Comparison of ENCODE assay signal across 8 mouse cellular contexts in genomic region chr2:157077641-157078058, GRCm38 (mm10). TPM values are rescaled to one million over a fixed set of nuclear protein-coding genes. Genes with fewer than 3 reads are reported as not detected.
A peak's percentile ranks its signal among the peaks of the same experiment; 100 is the strongest.
DNase-seq lines count a peak whose midpoint lies in the region; ATAC-seq and TF ChIP-seq lines count a peak whose summit lies in the region.

No protein-coding gene starts in this region.

- peak overlapping the region; percentile 70 for H3K27ac ChIP-seq in embryonic fibroblast, embryonic 13.5 days (ENCODE audit: insufficient read depth, low read length)
- H3K27ac ChIP-seq in heart, embryonic 14.5 days (replicated peaks in 1 of 2; ENCODE audit: control insufficient read depth in 1 of 2, insufficient read depth in 1 of 2, low read depth in 2 of 2, low read length in 2 of 2), result peak overlapping the region; percentile 65 to 94
- peak overlapping the region; percentile 94 for H3K27ac ChIP-seq in kidney, postnatal 0 days
- H3K27ac ChIP-seq in liver, embryonic 12.5 days, result peak overlapping the region; percentile 70
- H3K27ac ChIP-seq in midbrain, embryonic 16.5 days (ENCODE audit: low read length), result peak overlapping the region; percentile 99
- H3K27ac ChIP-seq in stomach, embryonic 16.5 days (ENCODE audit: low read length), result peak overlapping the region; percentile 93

- TF ChIP-seq POLR2A in embryonic fibroblast, embryonic 13.5 days (IDR thresholded peaks at IDR 0.05; ENCODE audit: low read depth, low read length), result peak; percentile 60

- H3K4me2 ChIP-seq in heart, embryonic 14.5 days (ENCODE audit: low read length), result peak overlapping the region; percentile 91
- H3K4me2 ChIP-seq in kidney, postnatal 0 days (ENCODE audit: low read length), result peak overlapping the region; percentile 91
- peak overlapping the region; percentile 73 for H3K4me2 ChIP-seq in liver, embryonic 12.5 days
- peak overlapping the region; percentile 100 for H3K4me2 ChIP-seq in midbrain, embryonic 16.5 days (ENCODE audit: low read length)
- H3K4me2 ChIP-seq in stomach, embryonic 16.5 days (ENCODE audit: low read depth, low read length), result peak overlapping the region; percentile 74

- no peak for TF ChIP-seq CTCF in embryonic fibroblast, embryonic 13.5 days (IDR thresholded peaks at IDR 0.05; ENCODE audit: borderline replicate concordance, insufficient read depth, low read length)
- TF ChIP-seq CTCF in kidney, postnatal 0 days (IDR thresholded peaks at IDR 0.05; ENCODE audit: low read depth), result no peak

- H3K4me3 ChIP-seq in embryonic fibroblast, embryonic 13.5 days (ENCODE audit: insufficient read depth, low read length), result peak overlapping the region; percentile 78
- peak overlapping the region; percentile 78 to 95 for H3K4me3 ChIP-seq in heart, embryonic 14.5 days (ENCODE audit: control insufficient read depth in 1 of 2, insufficient read depth in 1 of 2, low read depth in 1 of 2, low read length in 2 of 2)
- H3K4me3 ChIP-seq in kidney, postnatal 0 days (replicated peaks; ENCODE audit: low read depth, low read length), result peak overlapping the region; percentile 89
- peak overlapping the region; percentile 61 for H3K4me3 ChIP-seq in liver, embryonic 12.5 days
- H3K4me3 ChIP-seq in midbrain, embryonic 16.5 days (ENCODE audit: low read depth, low read length), result peak overlapping the region; percentile 77
- peak overlapping the region; percentile 78 for H3K4me3 ChIP-seq in stomach, embryonic 16.5 days (replicated peaks; ENCODE audit: low read length)

- 1% methylated on average over 15 of the region's 15 CpGs for WGBS in heart, embryonic 14.5 days
- under 1% methylated on average over 15 of the region's 15 CpGs for WGBS in kidney, postnatal 0 days
- 12% methylated on average over 15 of the region's 15 CpGs for WGBS in liver, embryonic 12.5 days (ENCODE audit: insufficient replicate concordance)
- under 1% methylated on average over 15 of the region's 15 CpGs for WGBS in midbrain, embryonic 16.5 days
- 5% methylated on average over 15 of the region's 15 CpGs for WGBS in stomach, embryonic 16.5 days

- H3K9me3 ChIP-seq in heart, embryonic 14.5 days (ENCODE audit: control insufficient read depth, low read length), result no peaks in the 10 kb centered on the region
- no peaks in the 10 kb centered on the region for H3K9me3 ChIP-seq in kidney, postnatal 0 days (replicated peaks; ENCODE audit: low read length)
- H3K9me3 ChIP-seq in liver, embryonic 12.5 days (replicated peaks), result no peaks in the 10 kb centered on the region
- H3K9me3 ChIP-seq in midbrain, embryonic 16.5 days (replicated peaks; ENCODE audit: control insufficient read depth, low read length, poor library complexity, severe bottlenecking), result no peaks in the 10 kb centered on the region
- no peaks in the 10 kb centered on the region for H3K9me3 ChIP-seq in stomach, embryonic 16.5 days (replicated peaks; ENCODE audit: control insufficient read depth, low read length)

- no peaks in the 10 kb centered on the region for H3K27me3 ChIP-seq in heart, embryonic 14.5 days (ENCODE audit: control insufficient read depth, insufficient read depth, low read length)
- H3K27me3 ChIP-seq in kidney, postnatal 0 days (ENCODE audit: insufficient read depth, low read length), result no peaks in the 10 kb centered on the region
- peaks cover 75% of the 10 kb centered on the region for H3K27me3 ChIP-seq in liver, embryonic 12.5 days (replicated peaks)
- no peaks in the 10 kb centered on the region for H3K27me3 ChIP-seq in midbrain, embryonic 16.5 days (ENCODE audit: control insufficient read depth, insufficient read depth, low read depth, low read length)
- no peaks in the 10 kb centered on the region for H3K27me3 ChIP-seq in stomach, embryonic 16.5 days (ENCODE audit: control insufficient read depth, insufficient read depth, low read length)

- peak; percentile 83 for DNase-seq in urinary bladder, postnatal 14 days (ENCODE audit: low spot score)
- no peak for DNase-seq in urinary bladder, adult 2 months (ENCODE audit: low spot score)
- peak; percentile 92 for DNase-seq in kidney, postnatal 0 days (ENCODE audit: low spot score)

- H3K36me3 ChIP-seq in heart, embryonic 14.5 days (ENCODE audit: control insufficient read depth, insufficient read depth, low read length), result peaks cover 23% of the 10 kb centered on the region
- no peaks in the 10 kb centered on the region for H3K36me3 ChIP-seq in kidney, postnatal 0 days (ENCODE audit: insufficient read depth, low read length)
- H3K36me3 ChIP-seq in liver, embryonic 12.5 days, result 0 out of 2 replicates have a peak, but pooled peaks cover 2% of the 10 kb centered on the region
- H3K36me3 ChIP-seq in midbrain, embryonic 16.5 days (ENCODE audit: control insufficient read depth, insufficient read depth, low read length), result 0 out of 2 replicates have a peak, but pooled peaks cover 2% of the 10 kb centered on the region
- no peaks in the 10 kb centered on the region for H3K36me3 ChIP-seq in stomach, embryonic 16.5 days (ENCODE audit: control insufficient read depth, insufficient read depth, low read length)

- no peak for ATAC-seq in heart, embryonic 14.5 days (ENCODE audit: insufficient number of reproducible peaks, insufficient read depth, low FRiP score, low read depth)
- ATAC-seq in kidney, postnatal 0 days (replicated peaks; ENCODE audit: low FRiP score, low read depth), result no peak; the same call in 1 of the 2 replicates
- peak; percentile 23; the same call in 1 of the 2 replicates for ATAC-seq in liver, embryonic 12.5 days
- no peak for ATAC-seq in midbrain, embryonic 16.5 days
- peak; percentile 12; the same call in 1 of the 2 replicates for ATAC-seq in stomach, embryonic 16.5 days (ENCODE audit: insufficient read depth, low FRiP score)

- peak overlapping the region; percentile 97 for H3K9ac ChIP-seq in heart, embryonic 14.5 days (ENCODE audit: low read length)
- peak overlapping the region; percentile 92 for H3K9ac ChIP-seq in kidney, postnatal 0 days (ENCODE audit: low read depth, low read length)
- H3K9ac ChIP-seq in liver, embryonic 12.5 days, result peak overlapping the region; percentile 70
- peak overlapping the region; percentile 97 for H3K9ac ChIP-seq in midbrain, embryonic 16.5 days (ENCODE audit: low read depth, low read length)
- peak overlapping the region; percentile 92 for H3K9ac ChIP-seq in stomach, embryonic 16.5 days (ENCODE audit: low read length)

- peaks cover 25% of the 10 kb centered on the region for H3K4me1 ChIP-seq in embryonic fibroblast, embryonic 13.5 days (ENCODE audit: control insufficient read depth, insufficient read depth, low read length)
- H3K4me1 ChIP-seq in heart, embryonic 14.5 days (ENCODE audit: control insufficient read depth in 2 of 2, insufficient read depth in 2 of 2, low read length in 2 of 2), result peaks cover 49 to 59% of the 10 kb centered on the region in 2 experiments
- peaks cover 39% of the 10 kb centered on the region for H3K4me1 ChIP-seq in kidney, postnatal 0 days (replicated peaks; ENCODE audit: insufficient read depth, low read length)
- H3K4me1 ChIP-seq in liver, embryonic 12.5 days, result peaks cover 52% of the 10 kb centered on the region
- H3K4me1 ChIP-seq in midbrain, embryonic 16.5 days (ENCODE audit: control insufficient read depth, insufficient read depth, low read length), result peaks cover 54% of the 10 kb centered on the region
- H3K4me1 ChIP-seq in stomach, embryonic 16.5 days (ENCODE audit: control insufficient read depth, insufficient read depth, low read length), result peaks cover 49% of the 10 kb centered on the region

RNA-seq across cellular contexts. Expression of gene Soga1, which starts 1.4 kb away (rescaled TPM):
- 3.0 and 7.1 TPM in 2 replicates for polyA plus RNA-seq in urinary bladder, adult 2 months (2012; rRNA removed)
- 20.2 and 21.8 TPM in 2 replicates for polyA plus RNA-seq in embryonic fibroblast, embryonic 13.5 days (2011; ENCODE audit: insufficient read length, low read depth, missing spikeins)
- polyA plus RNA-seq in heart, embryonic 14.5 days (2014; fragmentation: Nextera tagmentation; extraction: Ambion mirVana), result 4.1 and 5.0 TPM in 2 replicates
- 1.3 and 1.8 TPM in 2 replicates for polyA plus RNA-seq in kidney, postnatal 0 days (2015; fragmentation: Nextera tagmentation; extraction: Ambion mirVana)
- 3.4 TPM in 2 replicates for polyA plus RNA-seq in liver, embryonic 12.5 days (2016; fragmentation: Nextera tagmentation; extraction: Ambion mirVana)
- polyA plus RNA-seq in midbrain, embryonic 16.5 days (2015; fragmentation: Nextera tagmentation; extraction: Ambion mirVana), result 5.2 and 5.5 TPM in 2 replicates
- 2.1 and 2.6 TPM in 2 replicates for polyA plus RNA-seq in stomach, embryonic 16.5 days (2015; fragmentation: Nextera tagmentation; extraction: Ambion mirVana)

RNA-seq across cellular contexts. Expression of gene Tldc2, which starts 9.2 kb away (rescaled TPM):
- polyA plus RNA-seq in urinary bladder, adult 2 months (2012; rRNA removed), result 0.19 TPM in 1 of 2 replicates, not detected in the other
- not detected in 2 replicates for polyA plus RNA-seq in embryonic fibroblast, embryonic 13.5 days (2011; ENCODE audit: insufficient read length, low read depth, missing spikeins)
- not detected in 2 replicates for polyA plus RNA-seq in heart, embryonic 14.5 days (2014; fragmentation: Nextera tagmentation; extraction: Ambion mirVana)
- 2.2 and 2.5 TPM in 2 replicates for polyA plus RNA-seq in kidney, postnatal 0 days (2015; fragmentation: Nextera tagmentation; extraction: Ambion mirVana)
- polyA plus RNA-seq in liver, embryonic 12.5 days (2016; fragmentation: Nextera tagmentation; extraction: Ambion mirVana), result 0.29 TPM in 1 of 2 replicates, not detected in the other
- not detected in 2 replicates for polyA plus RNA-seq in midbrain, embryonic 16.5 days (2015; fragmentation: Nextera tagmentation; extraction: Ambion mirVana)
- polyA plus RNA-seq in stomach, embryonic 16.5 days (2015; fragmentation: Nextera tagmentation; extraction: Ambion mirVana), result not detected in 2 replicates

RNA-seq across cellular contexts. Expression of gene Samhd1, which starts 57.4 kb away (rescaled TPM):
- polyA plus RNA-seq in urinary bladder, adult 2 months (2012; rRNA removed), result 57.2 and 77.9 TPM in 2 replicates
- polyA plus RNA-seq in embryonic fibroblast, embryonic 13.5 days (2011; ENCODE audit: insufficient read length, low read depth, missing spikeins), result 79.5 and 83.7 TPM in 2 replicates
- 18.3 and 19.6 TPM in 2 replicates for polyA plus RNA-seq in heart, embryonic 14.5 days (2014; fragmentation: Nextera tagmentation; extraction: Ambion mirVana)
- polyA plus RNA-seq in kidney, postnatal 0 days (2015; fragmentation: Nextera tagmentation; extraction: Ambion mirVana), result 19.1 and 20.0 TPM in 2 replicates
- polyA plus RNA-seq in liver, embryonic 12.5 days (2016; fragmentation: Nextera tagmentation; extraction: Ambion mirVana), result 23.0 and 24.9 TPM in 2 replicates
- 9.1 and 9.6 TPM in 2 replicates for polyA plus RNA-seq in midbrain, embryonic 16.5 days (2015; fragmentation: Nextera tagmentation; extraction: Ambion mirVana)
- polyA plus RNA-seq in stomach, embryonic 16.5 days (2015; fragmentation: Nextera tagmentation; extraction: Ambion mirVana), result 27.2 and 29.1 TPM in 2 replicates

Comparison
In these comparisons a context has a peak if more than half of its experiments do, and no peak if none do; other contexts are left out.
1. ATAC-seq: peak in liver, embryonic 12.5 days (single experiment) and stomach, embryonic 16.5 days (single experiment); none in heart, embryonic 14.5 days (single experiment), kidney, postnatal 0 days (single experiment) and midbrain, embryonic 16.5 days (single experiment).
2. Peak in every context shown above with its lines, with median percentiles within 50 percentile points of each other: H3K27ac ChIP-seq, H3K4me3 ChIP-seq, H3K4me2 ChIP-seq and H3K9ac ChIP-seq.